Mouse (Mus musculus) limb, embryonic 11.5 days (tissue): ENCODE measurements around the gene Lrfn2. TPM values are rescaled to one million over a fixed set of nuclear protein-coding genes. Genes with fewer than 3 reads are reported as not detected.

Experiments
- ATAC-seq: fragments of 200-750 bp; cut with Nextera tagmentation; 2 replicates; pipeline ENCODE4 v1.8.0; 2017; ENCODE audit warnings: low read depth; ENCODE audit not compliant: insufficient number of reproducible peaks, low FRiP score, low TSS enrichment
- DNase-seq: peaks from one replicate; pipeline ENCODE4 v3.0.0-alpha.2; 2015; ENCODE audit warnings: low spot score
- H3K27ac ChIP-seq: fragments of 300-500 bp; sonication (generic); replicated peaks from 2 replicates; pipeline ENCODE4 v1.5.1; 2014; ENCODE audit warnings: low read depth, mild to moderate bottlenecking, low read length
- H3K27me3 ChIP-seq: fragments of 300-500 bp; sonication (generic); 2 replicates; pipeline ENCODE4 v1.6.1; 2014; ENCODE audit warnings: mild to moderate bottlenecking, low read length, mixed read lengths; ENCODE audit not compliant: control insufficient read depth, insufficient read depth
- H3K36me3 ChIP-seq: fragments of 300-500 bp; sonication (generic); 2 replicates; pipeline ENCODE4 v1.6.1; 2014; ENCODE audit warnings: mild to moderate bottlenecking, low read length, moderate library complexity, mixed read lengths; ENCODE audit not compliant: control insufficient read depth, insufficient read depth
- H3K4me1 ChIP-seq: fragments of 300-500 bp; sonication (generic); 2 replicates; pipeline ENCODE4 v1.6.1; 2014; ENCODE audit warnings: low read length, mixed read lengths; ENCODE audit not compliant: control insufficient read depth, insufficient read depth
- H3K4me2 ChIP-seq: fragments of 300-500 bp; sonication (generic); 2 replicates; pipeline ENCODE4 v1.6.1; 2014; ENCODE audit warnings: low read depth, mild to moderate bottlenecking, moderate library complexity; ENCODE audit not compliant: severe bottlenecking
- H3K4me3 ChIP-seq: fragments of 300-500 bp; sonication (generic); 2 replicates; pipeline ENCODE4 v1.5.1; 2014; ENCODE audit warnings: low read depth, low read length
- H3K9ac ChIP-seq: fragments of 300-500 bp; sonication (generic); 2 replicates; pipeline ENCODE4 v1.6.1; 2014; ENCODE audit warnings: mild to moderate bottlenecking, low read length
- H3K9me3 ChIP-seq: fragments of 300-500 bp; sonication (generic); 2 replicates; pipeline ENCODE4 v1.6.1; 2016; ENCODE audit warnings: low read length; ENCODE audit not compliant: control insufficient read depth
- WGBS: fragments of 180-500 bp; shearing (Covaris S2); extraction: QIAGEN DNeasy Blood & Tissue Kit; methylation state at CpG from one replicate; pipeline ENCODE4 v1.1.7; 2014; 5-methylcytosine and 5-hydroxymethylcytosine counted together
- microRNA-seq: library from miRNA; unstranded; fragments of <30 nt; microRNA quantifications from one replicate; pipeline ENCODE4, GENCODE M21; 2016
- polyA plus RNA-seq: library from polyadenylated mRNA; unstranded; fragments of >200 nt; fragmentation: Nextera tagmentation; extraction: Ambion mirVana; gene quantifications from 2 replicates; pipeline ENCODE4 v1.2.1, GENCODE M21; 2014

Lrfn2 gene
- polyA plus RNA-seq, 1 experiment from 2014 or later = 0.12 TPM

GRCm38 (mm10) chr17:49111399-49111798 lies 179.2 kb downstream of the Lrfn2 start:
- H3K9me3 ChIP-seq = no peaks in the 10 kb centered on the region
- H3K4me3 ChIP-seq = no peak overlapping the region
- no peaks in the 10 kb centered on the region for H3K27me3 ChIP-seq
- H3K27ac ChIP-seq = no peak overlapping the region
- no peaks in the 10 kb centered on the region for H3K36me3 ChIP-seq
- no peak overlapping the region for H3K9ac ChIP-seq
- 88% methylated on average over 3 of the region's 3 CpGs for WGBS
- DNase-seq (no peak), ATAC-seq (no peak)
- no peaks in the 10 kb centered on the region for H3K4me1 ChIP-seq
- no peak overlapping the region for H3K4me2 ChIP-seq

DNA sequence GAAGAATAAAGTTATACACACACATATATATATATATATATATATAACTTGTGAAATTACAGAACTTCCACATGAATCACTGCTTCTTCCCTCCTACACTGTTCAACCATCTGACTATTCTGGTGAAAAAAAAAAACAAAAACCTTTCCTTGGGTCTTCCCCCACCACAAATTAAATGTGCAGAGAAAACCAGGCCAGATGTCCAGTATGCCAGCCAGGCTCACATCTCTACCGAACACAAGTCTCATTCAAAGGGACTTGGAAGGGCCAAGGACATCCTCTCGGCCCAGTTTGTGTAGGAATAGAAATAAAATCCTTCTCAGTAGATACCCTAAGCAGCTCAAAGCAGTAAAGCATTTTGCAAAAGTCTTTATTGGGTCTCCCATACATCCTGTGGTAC lies 179.7 kb downstream of the Lrfn2 start:
- Histone ChIP-seq H3K4me3 (no peak overlapping the region), H3K9ac (no peak overlapping the region), H3K9me3 (no peaks in the 10 kb centered on the region), H3K27me3 (no peaks in the 10 kb centered on the region), H3K4me1 (no peaks in the 10 kb centered on the region), H3K36me3 (no peaks in the 10 kb centered on the region), H3K27ac (no peak overlapping the region), H3K4me2 (no peak overlapping the region)
- WGBS = 89% methylated on average over 2 of the region's 2 CpGs
- DNase-seq (no peak), ATAC-seq (no peak)

- Histone ChIP-seq H3K9ac (no peak overlapping the region), H3K4me3 (no peak overlapping the region), H3K4me1 (no peaks in the 10 kb centered on the region), H3K36me3 (no peaks in the 10 kb centered on the region), H3K9me3 (no peaks in the 10 kb centered on the region), H3K4me2 (no peak overlapping the region), H3K27ac (no peak overlapping the region), H3K27me3 (no peaks in the 10 kb centered on the region)
- no peak for DNase-seq
- 43% methylated on average over 3 of the region's 3 CpGs for WGBS
- no peak for ATAC-seq
These were observed 181.2 kb downstream of the Lrfn2 start for GRCm38 (mm10) chr17:49113336-49113735.

DNA sequence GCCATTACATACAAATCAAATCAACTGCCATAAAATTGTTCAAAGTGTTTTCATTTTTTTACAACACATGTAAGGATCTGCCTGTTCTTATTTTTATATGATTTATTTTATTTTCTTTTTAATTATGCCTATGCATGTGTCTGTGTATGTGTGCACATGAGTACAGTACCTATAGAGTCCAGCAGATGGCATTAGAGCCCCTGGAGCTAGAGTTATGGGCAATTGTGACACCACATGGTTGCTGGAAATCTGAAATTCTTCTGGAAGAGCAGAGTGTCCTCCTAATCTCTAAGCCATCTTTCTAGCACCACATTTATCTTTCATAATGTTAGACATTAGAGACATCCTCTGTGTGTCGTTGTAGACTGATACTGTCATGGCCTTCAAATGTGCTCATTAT lies 192.0 kb downstream of the Lrfn2 start:
- 92% methylated on average over 1 of the region's 1 CpGs for WGBS

DNA sequence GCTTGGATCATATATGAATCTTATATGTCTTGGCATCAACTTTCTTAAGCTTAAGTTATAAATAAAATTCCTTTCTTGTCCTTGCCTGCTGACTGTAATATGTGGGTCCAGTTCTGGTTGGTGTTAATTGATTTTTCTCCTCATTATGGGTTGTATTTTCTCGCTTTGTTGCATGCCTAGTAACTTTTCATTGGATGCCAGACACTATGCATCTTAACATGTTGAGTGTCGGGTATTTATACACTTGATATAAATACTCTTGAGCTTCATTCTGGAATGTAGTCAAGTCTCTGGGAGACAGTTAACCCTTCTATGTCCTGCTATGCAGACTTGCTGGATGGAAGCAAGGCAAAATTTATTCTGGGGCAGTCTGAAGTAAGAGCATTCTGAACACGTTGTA lies 192.5 kb downstream of the Lrfn2 start:
- no peak for DNase-seq
- Histone ChIP-seq H3K27ac (no peak overlapping the region), H3K9ac (no peak overlapping the region), H3K9me3 (no peaks in the 10 kb centered on the region), H3K36me3 (no peaks in the 10 kb centered on the region), H3K4me3 (no peak overlapping the region), H3K4me2 (no peak overlapping the region), H3K27me3 (no peaks in the 10 kb centered on the region), H3K4me1 (no peaks in the 10 kb centered on the region)
- 83% methylated on average over 3 of the region's 3 CpGs for WGBS
- ATAC-seq = no peak

More for the DNA sequence above, 192.0 kb downstream of the Lrfn2 start:
- no peaks in the 10 kb centered on the region for H3K36me3 ChIP-seq
- no peaks in the 10 kb centered on the region for H3K4me1 ChIP-seq
- H3K9ac ChIP-seq = no peak overlapping the region
- no peaks in the 10 kb centered on the region for H3K27me3 ChIP-seq
- H3K4me3 ChIP-seq = no peak overlapping the region
- ATAC-seq (no peak), DNase-seq (no peak)
- no peak overlapping the region for H3K27ac ChIP-seq
- H3K9me3 ChIP-seq = no peaks in the 10 kb centered on the region
- H3K4me2 ChIP-seq = no peak overlapping the region

Small RNA genes lying within 50 kb of the gene (microRNA-seq; reads per million reads assigned to microRNA genes)
- gene Gm44304 = not detected
